Mouse (Mus musculus) forebrain, embryonic 14.5 days (tissue): ENCODE results near the gene Eml3. TPM values are rescaled to one million over a fixed set of nuclear protein-coding genes. Genes with fewer than 3 reads are reported as not detected.

Experiments used
- ATAC-seq: fragments of 200-750 bp; cut with Nextera tagmentation; 2 replicates; pipeline ENCODE4 v1.8.0; 2017; ENCODE audit warnings: mild to moderate bottlenecking, moderate library complexity
- DNase-seq: peaks from one replicate; pipeline ENCODE4 v3.0.0-alpha.2; 2015; ENCODE audit warnings: low spot score
- H3K27ac ChIP-seq: fragments of 300-500 bp; sonication (generic); 2 replicates; pipeline ENCODE4 v1.5.1; 2014; ENCODE audit warnings: low read depth, mild to moderate bottlenecking, control low read depth, low read length, moderate library complexity
- H3K27me3 ChIP-seq: fragments of 300-500 bp; sonication (generic); replicated peaks from 2 replicates; pipeline ENCODE4 v1.6.1; 2014; ENCODE audit warnings: low read length, control low read depth, mixed read lengths; ENCODE audit not compliant: control insufficient read depth, insufficient read depth
- H3K36me3 ChIP-seq: fragments of 300-500 bp; sonication (generic); 2 replicates; pipeline ENCODE4 v1.6.1; 2014; ENCODE audit warnings: low read length, control low read depth; ENCODE audit not compliant: control insufficient read depth, insufficient read depth
- H3K4me1 ChIP-seq: fragments of 300-500 bp; sonication (generic); 2 replicates; pipeline ENCODE4 v1.6.1; 2014; ENCODE audit warnings: antibody characterized with exemption, low read length, control low read depth; ENCODE audit not compliant: control insufficient read depth, insufficient read depth
- H3K4me2 ChIP-seq: fragments of 300-500 bp; sonication (generic); 2 replicates; pipeline ENCODE4 v1.6.1; 2014; ENCODE audit warnings: mild to moderate bottlenecking, control low read depth, low read length
- H3K4me3 ChIP-seq: fragments of 300-500 bp; sonication (generic); 2 replicates; pipeline ENCODE4 v1.5.1; 2014; ENCODE audit warnings: low read depth, low read length, control low read depth
- H3K9ac ChIP-seq: fragments of 300-500 bp; sonication (generic); 2 replicates; pipeline ENCODE4 v1.6.1; 2014; ENCODE audit warnings: mild to moderate bottlenecking, low read length, control low read depth, moderate library complexity
- H3K9me3 ChIP-seq: fragments of 300-500 bp; sonication (generic); replicated peaks from 2 replicates; pipeline ENCODE4 v1.6.1; 2016; ENCODE audit warnings: low read length, control low read depth, mixed read lengths; ENCODE audit not compliant: control insufficient read depth
- WGBS: fragments of 180-500 bp; shearing (Covaris S2); extraction: QIAGEN DNeasy Blood & Tissue Kit; methylation state at CpG from one replicate; pipeline ENCODE4 v1.1.7; 2014; 5-methylcytosine and 5-hydroxymethylcytosine counted together
- polyA plus RNA-seq: library from polyadenylated mRNA; unstranded; fragments of >200 nt; fragmentation: Nextera tagmentation; extraction: Ambion mirVana; gene quantifications from 2 replicates; pipeline ENCODE4 v1.2.1, GENCODE M21; 2014

Gene Eml3
- polyA plus RNA-seq, 1 experiment from 2014 or later = 4.1 TPM

DNA sequence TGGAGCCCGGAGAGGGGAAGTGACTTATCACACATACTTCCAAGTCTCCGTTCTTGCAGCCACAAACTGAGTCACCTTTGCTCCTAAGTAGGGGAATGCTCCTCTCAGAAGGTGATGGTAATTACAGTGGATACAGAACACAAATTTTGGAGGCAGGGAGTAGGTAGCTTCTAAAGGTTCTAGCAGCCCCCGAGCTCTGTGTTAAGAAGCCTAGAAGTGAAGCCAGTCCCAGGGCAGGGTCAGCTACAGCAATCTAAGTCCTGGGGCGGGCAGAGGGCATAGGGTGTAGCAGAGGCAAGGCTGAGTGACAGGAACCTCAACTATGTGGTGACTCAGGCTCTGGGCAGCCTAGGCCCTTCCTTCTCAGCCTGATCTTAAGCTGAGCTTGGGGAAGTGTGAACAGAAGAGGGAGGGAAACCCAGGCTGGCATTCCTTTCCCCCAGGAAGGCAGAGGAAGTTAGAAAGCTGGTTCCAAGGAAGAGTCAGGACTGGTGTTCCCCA is 53.8 kb downstream of the Eml3 start:
- H3K27ac ChIP-seq = no peak overlapping the region
- H3K4me2 ChIP-seq = no peak overlapping the region
- H3K9ac ChIP-seq = 0 out of 2 replicates have a peak overlapping the region, but pooled peaks have one; percentile 10
- no peak overlapping the region for H3K4me3 ChIP-seq
- no peaks in the 10 kb centered on the region for H3K9me3 ChIP-seq
- ATAC-seq (no peak), DNase-seq (no peak)
- WGBS = 62% methylated on average over 4 of the region's 4 CpGs
- peaks cover 24% of the 10 kb centered on the region for H3K4me1 ChIP-seq
- no peaks in the 10 kb centered on the region for H3K27me3 ChIP-seq
- peaks cover 24% of the 10 kb centered on the region for H3K36me3 ChIP-seq

- peak overlapping the region; percentile 35; the same call in 1 of the 2 replicates for H3K27ac ChIP-seq
- peaks cover 9% of the 10 kb centered on the region; the same call in 1 of the 2 replicates for H3K27me3 ChIP-seq
- peaks cover 28% of the 10 kb centered on the region for H3K4me1 ChIP-seq
- peaks cover 12% of the 10 kb centered on the region for H3K36me3 ChIP-seq
- DNase-seq (peak; percentile 97), ATAC-seq (peak; percentile 83)
- no peak overlapping the region for H3K4me3 ChIP-seq
- peak overlapping the region; percentile 32 for H3K4me2 ChIP-seq
- WGBS = 3% methylated on average over 7 of the region's 7 CpGs
- no peaks in the 10 kb centered on the region for H3K9me3 ChIP-seq
- H3K9ac ChIP-seq = 0 out of 2 replicates have a peak overlapping the region, but pooled peaks have one; percentile 9
Measured at GRCm38 (mm10) chr19:8984255-8984868, 55.0 kb downstream of the Eml3 start.

- 71% methylated on average over 5 of the region's 5 CpGs for WGBS
- Histone ChIP-seq H3K9me3 (no peaks in the 10 kb centered on the region), H3K4me2 (no peak overlapping the region), H3K9ac (no peak overlapping the region), H3K27ac (no peak overlapping the region), H3K4me3 (no peak overlapping the region), H3K4me1 (peaks cover 38% of the 10 kb centered on the region), H3K27me3 (peaks cover 11% of the 10 kb centered on the region; the same call in 1 of the 2 replicates), H3K36me3 (no peaks in the 10 kb centered on the region; the same call in none of the 2 replicates)
- DNase-seq (no peak), ATAC-seq (no peak)
Measured at GRCm38 (mm10) chr19:8985891-8986290, 56.5 kb downstream of the Eml3 start.

DNA sequence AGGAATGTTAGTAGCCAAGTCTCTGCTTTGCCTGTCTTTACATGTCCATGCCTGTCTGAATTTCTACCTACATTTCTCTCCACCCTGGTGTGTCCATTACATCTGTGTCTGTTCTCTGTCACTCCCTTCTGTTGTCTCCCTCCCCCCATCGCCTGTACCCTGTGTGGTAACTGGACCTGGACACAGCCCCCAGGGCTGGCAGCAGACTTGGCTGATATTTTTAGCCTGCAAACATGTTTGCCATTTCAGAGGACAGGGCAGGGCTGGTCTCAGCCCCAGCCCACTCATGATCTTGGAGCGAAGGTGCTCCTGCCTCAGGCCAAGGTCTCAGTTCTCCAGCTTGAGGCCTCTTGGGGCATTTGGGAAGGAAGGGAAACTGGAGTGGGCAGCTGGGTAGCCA is 58.5 kb downstream of the Eml3 start:
- no peaks in the 10 kb centered on the region for H3K9me3 ChIP-seq
- 38% methylated on average over 2 of the region's 2 CpGs for WGBS
- H3K9ac ChIP-seq = no peak overlapping the region
- ATAC-seq = no peak
- H3K36me3 ChIP-seq = no peaks in the 10 kb centered on the region
- DNase-seq = no peak
- peaks cover 11% of the 10 kb centered on the region; the same call in 1 of the 2 replicates for H3K27me3 ChIP-seq
- no peak overlapping the region for H3K4me3 ChIP-seq
- peaks cover 38% of the 10 kb centered on the region for H3K4me1 ChIP-seq
- no peak overlapping the region for H3K4me2 ChIP-seq
- no peak overlapping the region for H3K27ac ChIP-seq

- WGBS = 20% methylated on average over 15 of the region's 15 CpGs
- Histone ChIP-seq H3K9me3 (no peaks in the 10 kb centered on the region), H3K4me2 (peak overlapping the region; percentile 89), H3K4me1 (peaks cover 34% of the 10 kb centered on the region), H3K4me3 (peak overlapping the region; percentile 38), H3K9ac (no peak overlapping the region), H3K27ac (no peak overlapping the region), H3K36me3 (no peaks in the 10 kb centered on the region), H3K27me3 (peaks cover 11% of the 10 kb centered on the region; the same call in 1 of the 2 replicates)
- ATAC-seq = no peak
- DNase-seq = no peak
Measured at GRCm38 (mm10) chr19:8988346-8989065, 59.2 kb downstream of the Eml3 start.

GRCm38 (mm10) chr19:8989066-8989566 is 59.8 kb downstream of the Eml3 start, which contains the start of gene Ahnak:
Gene Ahnak, plus strand, starts transcription at chr19:8989284.
- Histone ChIP-seq H3K27ac (no peak within 1 kb of the TSS), H3K4me2 (peak within 1 kb of the TSS; percentile 89), H3K9me3 (no peaks in the 10 kb centered on the region), H3K36me3 (no peaks in the 10 kb centered on the region), H3K27me3 (peaks cover 11% of the 10 kb centered on the region; the same call in 1 of the 2 replicates), H3K4me3 (peak within 1 kb of the TSS; percentile 38), H3K9ac (peak within 1 kb of the TSS; percentile 64), H3K4me1 (peaks cover 28% of the 10 kb centered on the region)
- DNase-seq (no peak), ATAC-seq (peak; percentile 19)
- under 1% methylated on average over 42 of the region's 42 CpGs for WGBS

GRCm38 (mm10) chr19:8989567-8990431 is 60.4 kb downstream of the Eml3 start:
- H3K9ac ChIP-seq = peak overlapping the region; percentile 64
- peak overlapping the region; percentile 38 for H3K4me3 ChIP-seq
- peak overlapping the region; percentile 89 for H3K4me2 ChIP-seq
- WGBS = under 1% methylated on average over 53 of the region's 53 CpGs
- H3K4me1 ChIP-seq = peaks cover 22% of the 10 kb centered on the region
- DNase-seq (peak; percentile 68), ATAC-seq (peak; percentile 60)
- no peaks in the 10 kb centered on the region for H3K36me3 ChIP-seq
- peaks cover 11% of the 10 kb centered on the region; the same call in 1 of the 2 replicates for H3K27me3 ChIP-seq
- H3K9me3 ChIP-seq = no peaks in the 10 kb centered on the region
- H3K27ac ChIP-seq = no peak overlapping the region

GRCm38 (mm10) chr19:8990432-8991102 is 61.2 kb downstream of the Eml3 start:
- Histone ChIP-seq H3K9me3 (no peaks in the 10 kb centered on the region), H3K36me3 (no peaks in the 10 kb centered on the region), H3K9ac (peak overlapping the region; percentile 64), H3K4me2 (peak overlapping the region; percentile 89), H3K27me3 (peaks cover 11% of the 10 kb centered on the region; the same call in 1 of the 2 replicates), H3K4me1 (peaks cover 17% of the 10 kb centered on the region), H3K4me3 (peak overlapping the region; percentile 38), H3K27ac (no peak overlapping the region)
- 13% methylated on average over 15 of the region's 15 CpGs for WGBS
- ATAC-seq (peak; percentile 61), DNase-seq (peak; percentile 32)
